Mouse (Mus musculus): ENCODE results near the gene Gzmm.
A peak's percentile ranks its signal among the peaks of the same experiment; 100 is the strongest.

- TF ChIP-seq POLR2A (IDR thresholded peaks at IDR 0.05; ENCODE audit: insufficient read length, low read depth) (peak; percentile 11), USF1 (IDR thresholded peaks at IDR 0.05; ENCODE audit: low read depth) (no peak), MAX (IDR thresholded peaks at IDR 0.05; ENCODE audit: low read depth) (no peak), TCF3 (IDR thresholded peaks at IDR 0.05; ENCODE audit: insufficient read length, low read depth) (no peak), E2F4 (IDR thresholded peaks at IDR 0.05; ENCODE audit: insufficient read depth) (no peak), SRF (IDR thresholded peaks at IDR 0.05; ENCODE audit: control insufficient read depth, insufficient read length, low read depth) (no peak), POLR2AphosphoS2 (IDR thresholded peaks at IDR 0.05; ENCODE audit: insufficient read length, low read depth) (peak; percentile 34), TCF12 (IDR thresholded peaks at IDR 0.05; ENCODE audit: insufficient read depth, poor library complexity, severe bottlenecking) (no peak), MYOG (IDR thresholded peaks at IDR 0.05; ENCODE audit: control insufficient read depth in 1 of 3, insufficient read depth in 1 of 3, insufficient read length in 2 of 3, low read depth in 2 of 3) (no peak), MYOD1 (IDR thresholded peaks at IDR 0.05; ENCODE audit: control insufficient read depth in 1 of 3, insufficient read length in 2 of 3, low read depth in 2 of 3) (no peak)
These were observed 2.6 kb upstream of the Gzmm start for GRCm38 (mm10) chr10:79686219-79686618.

Measured in myocyte (in vitro differentiated cells).